Mouse (Mus musculus): Measurements from ENCODE around the gene Slc26a10. TPM values are rescaled to one million over a fixed set of nuclear protein-coding genes. Genes with fewer than 3 reads are reported as not detected.

Gene Slc26a10
- 5.2 TPM for polyA plus RNA-seq (2015; fragmentation: Illumina TruSeq; extraction: RNeasy Lipid Tissue Mini Kit (QIAGEN cat#74804); ENCODE audit: low read depth, low replicate concordance)

GRCm38 (mm10) chr10:127179871-127180694 lies at the start of gene Slc26a10:
Gene Slc26a10, minus strand, starts transcription at chr10:127180645.

GRCm38 (mm10) chr10:127211414-127211854 lies 31.0 kb upstream of the Slc26a10 start, which contains the start of gene Pip4k2c:
Gene Pip4k2c, minus strand, starts transcription at chr10:127211585.

GRCm38 (mm10) chr10:127195328-127196129 lies 15.1 kb upstream of the Slc26a10 start, which contains the start of gene Dtx3:
Gene Dtx3, minus strand, starts transcription at chr10:127195728.

GRCm38 (mm10) chr10:127189651-127190381 lies 9.4 kb upstream of the Slc26a10 start, which contains the start of gene Arhgef25:
Gene Arhgef25, minus strand, starts transcription at chr10:127190083.

GRCm38 (mm10) chr10:127164631-127165353 lies 15.7 kb downstream of the Slc26a10 start, which contains the start of gene B4galnt1:
Gene B4galnt1, plus strand, starts transcription at chr10:127165225.

Other genes starting within 250 kb of the Slc26a10 start
- gene Ctdsp2, start 201.9 kb downstream of the Slc26a10 start, polyA plus RNA-seq (2015; fragmentation: Illumina TruSeq; extraction: RNeasy Lipid Tissue Mini Kit (QIAGEN cat#74804); ENCODE audit: low read depth, low replicate concordance), result 50.5 TPM
- 0.52 TPM for gene Avil, start 179.9 kb downstream of the Slc26a10 start, polyA plus RNA-seq (2015; fragmentation: Illumina TruSeq; extraction: RNeasy Lipid Tissue Mini Kit (QIAGEN cat#74804); ENCODE audit: low read depth, low replicate concordance)
- gene Tsfm, start 149.8 kb downstream of the Slc26a10 start, polyA plus RNA-seq (2015; fragmentation: Illumina TruSeq; extraction: RNeasy Lipid Tissue Mini Kit (QIAGEN cat#74804); ENCODE audit: low read depth, low replicate concordance), result 28.8 TPM
- 12.4 TPM for gene Mettl1, start 139.2 kb downstream of the Slc26a10 start, polyA plus RNA-seq (2015; fragmentation: Illumina TruSeq; extraction: RNeasy Lipid Tissue Mini Kit (QIAGEN cat#74804); ENCODE audit: low read depth, low replicate concordance)
- gene Eef1akmt3, start 139.1 kb downstream of the Slc26a10 start, polyA plus RNA-seq (2015; fragmentation: Illumina TruSeq; extraction: RNeasy Lipid Tissue Mini Kit (QIAGEN cat#74804); ENCODE audit: low read depth, low replicate concordance), result not detected
- gene Cyp27b1, start 132.4 kb downstream of the Slc26a10 start, polyA plus RNA-seq (2015; fragmentation: Illumina TruSeq; extraction: RNeasy Lipid Tissue Mini Kit (QIAGEN cat#74804); ENCODE audit: low read depth, low replicate concordance), result 0.46 TPM
- 12.9 TPM for gene March9, start 120.5 kb downstream of the Slc26a10 start, polyA plus RNA-seq (2015; fragmentation: Illumina TruSeq; extraction: RNeasy Lipid Tissue Mini Kit (QIAGEN cat#74804); ENCODE audit: low read depth, low replicate concordance)
- 117 TPM for gene Cdk4, start 117.1 kb downstream of the Slc26a10 start, polyA plus RNA-seq (2015; fragmentation: Illumina TruSeq; extraction: RNeasy Lipid Tissue Mini Kit (QIAGEN cat#74804); ENCODE audit: low read depth, low replicate concordance)
- 99.1 TPM for gene Tspan31, start 110.4 kb downstream of the Slc26a10 start, polyA plus RNA-seq (2015; fragmentation: Illumina TruSeq; extraction: RNeasy Lipid Tissue Mini Kit (QIAGEN cat#74804); ENCODE audit: low read depth, low replicate concordance)
- gene Agap2, start 105.4 kb downstream of the Slc26a10 start, polyA plus RNA-seq (2015; fragmentation: Illumina TruSeq; extraction: RNeasy Lipid Tissue Mini Kit (QIAGEN cat#74804); ENCODE audit: low read depth, low replicate concordance), result 315 TPM
- 108 TPM for gene Os9, start 59.5 kb downstream of the Slc26a10 start, polyA plus RNA-seq (2015; fragmentation: Illumina TruSeq; extraction: RNeasy Lipid Tissue Mini Kit (QIAGEN cat#74804); ENCODE audit: low read depth, low replicate concordance)
- 103 TPM for gene B4galnt1, start 15.4 kb downstream of the Slc26a10 start, polyA plus RNA-seq (2015; fragmentation: Illumina TruSeq; extraction: RNeasy Lipid Tissue Mini Kit (QIAGEN cat#74804); ENCODE audit: low read depth, low replicate concordance)
- gene Arhgef25, start 9.4 kb upstream of the Slc26a10 start, polyA plus RNA-seq (2015; fragmentation: Illumina TruSeq; extraction: RNeasy Lipid Tissue Mini Kit (QIAGEN cat#74804); ENCODE audit: low read depth, low replicate concordance), result 181 TPM
- gene Dtx3, start 15.1 kb upstream of the Slc26a10 start, polyA plus RNA-seq (2015; fragmentation: Illumina TruSeq; extraction: RNeasy Lipid Tissue Mini Kit (QIAGEN cat#74804); ENCODE audit: low read depth, low replicate concordance), result 238 TPM
- 84.7 TPM for gene Pip4k2c, start 30.9 kb upstream of the Slc26a10 start, polyA plus RNA-seq (2015; fragmentation: Illumina TruSeq; extraction: RNeasy Lipid Tissue Mini Kit (QIAGEN cat#74804); ENCODE audit: low read depth, low replicate concordance)
- gene Kif5a, start 82.7 kb upstream of the Slc26a10 start, polyA plus RNA-seq (2015; fragmentation: Illumina TruSeq; extraction: RNeasy Lipid Tissue Mini Kit (QIAGEN cat#74804); ENCODE audit: low read depth, low replicate concordance), result 1,243 TPM
- gene Dctn2, start 85.7 kb upstream of the Slc26a10 start, polyA plus RNA-seq (2015; fragmentation: Illumina TruSeq; extraction: RNeasy Lipid Tissue Mini Kit (QIAGEN cat#74804); ENCODE audit: low read depth, low replicate concordance), result 329 TPM
- gene Mbd6, start 108.4 kb upstream of the Slc26a10 start, polyA plus RNA-seq (2015; fragmentation: Illumina TruSeq; extraction: RNeasy Lipid Tissue Mini Kit (QIAGEN cat#74804); ENCODE audit: low read depth, low replicate concordance), result 25.4 TPM
- gene Mars, start 131.1 kb upstream of the Slc26a10 start, polyA plus RNA-seq (2015; fragmentation: Illumina TruSeq; extraction: RNeasy Lipid Tissue Mini Kit (QIAGEN cat#74804); ENCODE audit: low read depth, low replicate concordance), result 67.4 TPM
- gene Arhgap9, start 141.3 kb upstream of the Slc26a10 start, polyA plus RNA-seq (2015; fragmentation: Illumina TruSeq; extraction: RNeasy Lipid Tissue Mini Kit (QIAGEN cat#74804); ENCODE audit: low read depth, low replicate concordance), result 1.1 TPM
- 1.8 TPM for gene Gli1, start 161.3 kb upstream of the Slc26a10 start, polyA plus RNA-seq (2015; fragmentation: Illumina TruSeq; extraction: RNeasy Lipid Tissue Mini Kit (QIAGEN cat#74804); ENCODE audit: low read depth, low replicate concordance)
- 0.13 TPM for gene Inhbe, start 173.8 kb upstream of the Slc26a10 start, polyA plus RNA-seq (2015; fragmentation: Illumina TruSeq; extraction: RNeasy Lipid Tissue Mini Kit (QIAGEN cat#74804); ENCODE audit: low read depth, low replicate concordance)
- not detected for gene Inhbc, start 189.8 kb upstream of the Slc26a10 start, polyA plus RNA-seq (2015; fragmentation: Illumina TruSeq; extraction: RNeasy Lipid Tissue Mini Kit (QIAGEN cat#74804); ENCODE audit: low read depth, low replicate concordance)
- 195 TPM for gene R3hdm2, start 199.7 kb upstream of the Slc26a10 start, polyA plus RNA-seq (2015; fragmentation: Illumina TruSeq; extraction: RNeasy Lipid Tissue Mini Kit (QIAGEN cat#74804); ENCODE audit: low read depth, low replicate concordance)